Mouse (Mus musculus): ENCODE measurements at regions not wholly inside any gene's neighbourhood (a gene's known extent, or its start where the extent isn't known, plus 50 kb on each side); places are given as distances from the start of the nearest gene placed in this dataset.

DNA sequence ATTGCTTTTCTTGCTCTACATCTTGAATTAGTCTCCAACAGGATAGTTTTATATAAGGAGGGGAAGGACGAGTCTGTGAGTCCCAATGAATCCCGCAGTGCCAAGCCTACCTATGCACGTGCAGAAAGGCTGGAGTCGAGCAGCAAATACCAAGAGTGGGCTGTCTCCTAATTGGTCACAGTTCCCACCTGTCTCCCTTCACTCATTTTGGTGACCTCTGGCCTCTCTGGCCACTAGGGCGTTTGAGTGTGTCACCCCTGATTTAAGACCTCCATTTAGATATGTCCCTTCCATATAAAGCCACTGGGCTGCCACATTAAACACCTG is 234.1 kb downstream of the Zfp36l1 start:
- no peak for TF ChIP-seq CTCF (IDR thresholded peaks at IDR 0.05; ENCODE audit: low read depth, low read length)
- no peak for TF ChIP-seq POLR2A (IDR thresholded peaks at IDR 0.05; ENCODE audit: borderline replicate concordance, low read depth, low read length)
- Histone ChIP-seq H3K4me1 (ENCODE audit: control insufficient read depth, insufficient read depth, low read length) (no peaks in the 10 kb centered on the region), H3K27ac (ENCODE audit: insufficient read depth, low read depth, low read length) (no peak overlapping the region), H3K4me3 (ENCODE audit: insufficient read depth, low read length) (no peak overlapping the region)

DNA sequence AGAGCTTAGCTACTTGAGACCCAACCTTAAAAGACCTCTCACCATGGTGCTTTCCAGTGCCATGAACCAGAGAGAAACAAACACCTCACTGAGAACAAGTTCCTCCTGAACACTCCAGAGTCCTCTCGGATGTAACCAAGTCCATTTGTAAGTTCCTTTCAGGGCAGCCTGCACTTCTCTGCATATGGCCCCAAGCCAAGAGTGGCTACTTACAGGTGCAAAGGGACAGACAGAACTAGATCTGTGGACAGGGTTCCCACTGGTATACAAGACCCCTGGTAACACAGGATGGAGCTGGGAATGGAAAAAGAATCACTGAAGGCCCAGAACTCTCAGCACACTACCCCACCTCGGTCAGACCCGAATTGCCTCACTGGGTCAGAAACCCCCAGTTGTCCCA is 234.7 kb downstream of the Zfp36l1 start:
- Histone ChIP-seq H3K4me3 (ENCODE audit: insufficient read depth, low read length) (no peak overlapping the region), H3K27ac (ENCODE audit: insufficient read depth, low read depth, low read length) (no peak overlapping the region), H3K4me1 (ENCODE audit: control insufficient read depth, insufficient read depth, low read length) (no peaks in the 10 kb centered on the region)
- TF ChIP-seq CTCF (IDR thresholded peaks at IDR 0.05; ENCODE audit: low read depth, low read length) (no peak), POLR2A (IDR thresholded peaks at IDR 0.05; ENCODE audit: borderline replicate concordance, low read depth, low read length) (no peak)

DNA sequence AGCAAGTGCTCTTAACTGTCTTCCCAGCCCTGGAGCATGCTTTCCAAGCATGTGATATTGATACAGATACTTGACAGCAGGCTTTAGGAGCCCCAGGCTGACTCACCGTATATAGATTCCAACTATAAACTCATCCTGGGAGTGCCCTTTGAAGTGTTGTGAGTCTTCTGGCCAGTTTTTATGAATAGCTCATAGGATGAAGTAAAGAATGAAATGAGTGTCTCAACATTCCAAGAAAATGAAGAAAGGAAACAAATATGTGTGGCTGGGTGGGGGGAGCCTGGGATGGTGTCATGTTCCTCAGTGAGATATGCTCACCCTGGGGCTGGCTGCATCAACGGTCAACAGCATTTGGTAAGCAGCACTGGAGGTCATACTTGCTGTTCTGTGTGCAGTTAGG is 238.5 kb downstream of the Zfp36l1 start:
- Histone ChIP-seq H3K27ac (ENCODE audit: insufficient read depth, low read depth, low read length) (no peak overlapping the region), H3K4me3 (ENCODE audit: insufficient read depth, low read length) (no peak overlapping the region), H3K4me1 (ENCODE audit: control insufficient read depth, insufficient read depth, low read length) (no peaks in the 10 kb centered on the region)
- TF ChIP-seq POLR2A (IDR thresholded peaks at IDR 0.05; ENCODE audit: borderline replicate concordance, low read depth, low read length) (no peak), CTCF (IDR thresholded peaks at IDR 0.05; ENCODE audit: low read depth, low read length) (no peak)

DNA sequence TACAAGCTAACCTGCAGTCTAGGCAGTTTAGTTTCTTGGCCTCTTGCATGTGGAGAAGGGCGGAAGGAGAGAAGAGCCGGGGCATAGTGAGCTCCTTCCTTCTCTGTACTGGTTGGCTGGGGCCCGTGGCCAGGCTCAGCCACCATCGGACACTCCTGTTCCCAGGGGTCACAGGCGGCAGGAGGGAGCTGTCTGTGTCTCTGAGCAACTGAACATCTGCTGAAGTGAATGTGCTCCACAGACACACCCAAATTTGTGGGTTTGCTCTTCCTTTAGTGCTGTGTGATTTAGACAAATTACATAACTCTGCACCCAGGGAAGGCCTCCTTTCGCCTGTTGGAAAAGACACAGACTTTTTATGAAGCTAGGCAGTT is 247.6 kb downstream of the Zfp36l1 start:
- H3K27ac ChIP-seq (ENCODE audit: insufficient read depth, low read depth, low read length) = no peak overlapping the region

DNA sequence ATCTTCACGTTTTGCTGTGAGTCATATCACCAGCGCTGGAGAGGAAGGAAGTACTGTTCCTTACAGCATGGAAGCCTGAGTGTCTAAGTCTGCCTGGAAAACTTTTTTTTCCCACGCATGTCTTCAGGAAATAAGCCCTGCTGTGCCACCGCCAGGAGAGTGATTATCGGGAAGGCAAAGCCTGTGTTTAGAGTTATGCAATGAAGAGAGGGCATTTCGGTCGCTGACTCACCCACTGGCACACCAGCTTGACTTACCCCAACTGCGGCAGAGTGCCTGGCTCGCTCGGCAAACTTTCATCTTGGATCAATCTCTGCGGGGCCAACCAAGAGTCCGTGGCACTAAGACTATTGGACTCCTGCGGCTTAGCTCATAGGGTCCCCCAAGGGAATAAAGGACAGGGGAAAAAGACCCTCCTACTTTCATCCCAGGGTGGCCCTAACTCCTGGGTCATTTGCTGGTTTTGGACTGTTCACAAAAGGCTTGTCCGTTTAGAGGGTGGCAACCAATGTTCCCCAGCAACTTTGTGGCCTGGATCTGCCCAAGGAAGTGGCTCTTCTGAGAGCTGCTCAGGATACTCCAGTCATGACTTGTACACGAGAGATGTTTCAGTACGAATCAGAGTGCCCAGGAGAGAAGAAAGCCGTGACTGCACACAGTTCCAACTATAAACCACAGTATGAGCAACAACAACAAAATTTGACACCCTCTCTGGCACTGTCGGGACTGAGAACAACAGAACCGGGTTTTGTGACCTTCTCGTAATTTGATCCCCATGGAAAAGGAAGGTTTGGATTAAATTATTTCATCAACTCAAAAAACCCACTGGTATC is 248.3 kb downstream of the Zfp36l1 start:
- Histone ChIP-seq H3K4me3 (ENCODE audit: insufficient read depth, low read length) (no peak overlapping the region), H3K27ac (ENCODE audit: insufficient read depth, low read depth, low read length) (no peak overlapping the region), H3K4me1 (ENCODE audit: control insufficient read depth, insufficient read depth, low read length) (peaks cover 15% of the 10 kb centered on the region)
- TF ChIP-seq POLR2A (IDR thresholded peaks at IDR 0.05; ENCODE audit: borderline replicate concordance, low read depth, low read length) (no peak), CTCF (IDR thresholded peaks at IDR 0.05; ENCODE audit: low read depth, low read length) (no peak)

More for the DNA sequence above, 247.6 kb downstream of the Zfp36l1 start:
- TF ChIP-seq POLR2A (IDR thresholded peaks at IDR 0.05; ENCODE audit: borderline replicate concordance, low read depth, low read length) (no peak), CTCF (IDR thresholded peaks at IDR 0.05; ENCODE audit: low read depth, low read length) (no peak)
- no peak overlapping the region for H3K4me3 ChIP-seq (ENCODE audit: insufficient read depth, low read length)
- peaks cover 15% of the 10 kb centered on the region for H3K4me1 ChIP-seq (ENCODE audit: control insufficient read depth, insufficient read depth, low read length)
